Mouse (Mus musculus) kidney, embryonic 14.5 days (tissue): ENCODE measurements at regions not wholly inside any gene's neighbourhood (a gene's known extent, or its start where the extent isn't known, plus 50 kb on each side); places are given as distances from the start of the nearest gene placed in this dataset.

ENCODE experiments used
- ATAC-seq: fragments of 200-750 bp; cut with Nextera tagmentation; 2 replicates; pipeline ENCODE4 v1.8.0; 2017; ENCODE audit warnings: moderate number of reproducible peaks, mild to moderate bottlenecking, moderate TSS enrichment, moderate library complexity; ENCODE audit not compliant: low FRiP score, low TSS enrichment
- H3K27ac ChIP-seq: fragments of 300-500 bp; sonication (generic); 2 replicates; pipeline ENCODE4 v1.5.1; 2014; ENCODE audit warnings: low read depth, mild to moderate bottlenecking, low read length, moderate library complexity, mixed read lengths
- H3K27me3 ChIP-seq: fragments of 300-500 bp; sonication (generic); 2 replicates; pipeline ENCODE4 v1.6.1; 2014; ENCODE audit warnings: mild to moderate bottlenecking, low read length; ENCODE audit not compliant: control insufficient read depth, insufficient read depth
- H3K36me3 ChIP-seq: fragments of 300-500 bp; sonication (generic); 2 replicates; pipeline ENCODE4 v1.6.1; 2014; ENCODE audit warnings: low read length, mixed read lengths; ENCODE audit not compliant: control insufficient read depth, insufficient read depth
- H3K4me1 ChIP-seq: fragments of 300-500 bp; sonication (generic); 2 replicates; pipeline ENCODE4 v1.6.1; 2014; ENCODE audit warnings: low read length, mixed read lengths; ENCODE audit not compliant: control insufficient read depth, insufficient read depth
- H3K4me2 ChIP-seq: fragments of 300-500 bp; sonication (generic); replicated peaks from 2 replicates; pipeline ENCODE4 v1.6.1; 2014; ENCODE audit warnings: low read depth, mild to moderate bottlenecking, low read length
- H3K4me3 ChIP-seq: fragments of 300-500 bp; sonication (generic); 2 replicates; pipeline ENCODE4 v1.5.1; 2014; ENCODE audit warnings: mild to moderate bottlenecking, low read length
- H3K9ac ChIP-seq: fragments of 300-500 bp; sonication (generic); 2 replicates; pipeline ENCODE4 v1.6.1; 2014; ENCODE audit warnings: low read depth, mild to moderate bottlenecking, low read length, moderate library complexity
- H3K9me3 ChIP-seq: fragments of 300-500 bp; sonication (generic); 2 replicates; pipeline ENCODE4 v1.6.1; 2016; ENCODE audit warnings: low read length; ENCODE audit not compliant: control insufficient read depth
- WGBS: fragments of 180-500 bp; shearing (Covaris S2); extraction: QIAGEN DNeasy Blood & Tissue Kit; methylation state at CpG from one replicate; pipeline ENCODE4 v1.1.7; 2014; 5-methylcytosine and 5-hydroxymethylcytosine counted together

GRCm38 (mm10) chr19:53476768-53477547 is 52.0 kb upstream of the Dusp5 start:
- no peak overlapping the region for H3K4me3 ChIP-seq
- H3K36me3 ChIP-seq: no peaks in the 10 kb centered on the region
- no peak for ATAC-seq
- WGBS: 81% methylated on average over 14 of the region's 14 CpGs
- H3K27ac ChIP-seq: no peak overlapping the region
- H3K9me3 ChIP-seq: no peaks in the 10 kb centered on the region
- no peaks in the 10 kb centered on the region for H3K27me3 ChIP-seq
- no peak overlapping the region for H3K4me2 ChIP-seq
- H3K4me1 ChIP-seq: no peaks in the 10 kb centered on the region
- H3K9ac ChIP-seq: no peak overlapping the region

DNA sequence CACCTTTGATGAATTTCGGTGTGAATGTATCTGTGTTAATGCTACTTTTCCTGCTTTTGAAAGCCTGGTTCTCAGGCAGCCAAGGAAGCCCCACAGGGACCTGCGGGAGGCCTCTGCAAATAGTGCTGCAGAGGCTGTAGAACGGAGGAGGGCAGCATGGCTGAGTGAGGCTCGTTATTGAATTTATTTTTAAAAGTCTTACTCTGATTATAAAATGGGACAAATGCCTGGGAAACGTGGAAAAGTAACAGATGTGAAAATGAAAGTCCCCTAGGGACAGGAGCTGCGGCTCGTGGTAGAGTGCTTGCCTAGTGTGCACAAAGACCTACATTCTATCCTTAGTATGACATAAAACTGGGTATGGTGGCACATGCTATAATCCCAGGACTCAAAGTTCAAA is 59.7 kb upstream of the Dusp5 start:
- Histone ChIP-seq H3K4me2 (no peak overlapping the region), H3K36me3 (no peaks in the 10 kb centered on the region), H3K4me3 (no peak overlapping the region), H3K27ac (no peak overlapping the region), H3K4me1 (no peaks in the 10 kb centered on the region), H3K9me3 (peaks cover 10% of the 10 kb centered on the region; the same call in 1 of the 2 replicates), H3K9ac (no peak overlapping the region), H3K27me3 (no peaks in the 10 kb centered on the region)
- WGBS: 59% methylated on average over 7 of the region's 7 CpGs
- ATAC-seq: no peak

DNA sequence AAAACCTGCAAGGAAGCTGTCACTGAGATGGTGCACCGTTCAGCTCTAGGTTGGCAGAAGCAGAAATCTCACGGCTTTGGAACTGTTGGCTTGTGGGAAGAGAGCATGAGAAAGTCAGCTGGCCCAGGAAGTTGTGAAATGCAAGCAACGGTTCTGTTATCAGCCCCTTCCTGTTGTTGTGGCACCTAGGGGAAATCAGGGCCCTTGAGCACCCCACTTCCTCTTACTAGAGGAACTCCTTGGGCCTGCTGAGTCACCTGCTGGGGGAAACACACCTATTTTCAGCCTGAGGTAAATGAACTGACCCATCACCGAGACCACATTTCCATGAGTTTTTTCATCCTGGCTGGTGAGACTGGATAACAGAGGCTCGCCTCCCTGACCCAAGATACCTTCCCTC is 64.2 kb upstream of the Dusp5 start:
- Histone ChIP-seq H3K27ac (no peak overlapping the region), H3K4me1 (peaks cover 11% of the 10 kb centered on the region; the same call in 1 of the 2 replicates), H3K4me3 (no peak overlapping the region), H3K36me3 (no peaks in the 10 kb centered on the region), H3K27me3 (no peaks in the 10 kb centered on the region), H3K9ac (no peak overlapping the region), H3K9me3 (peaks cover 10% of the 10 kb centered on the region; the same call in 1 of the 2 replicates), H3K4me2 (no peak overlapping the region)
- ATAC-seq: no peak
- 86% methylated on average over 5 of the region's 5 CpGs for WGBS

DNA sequence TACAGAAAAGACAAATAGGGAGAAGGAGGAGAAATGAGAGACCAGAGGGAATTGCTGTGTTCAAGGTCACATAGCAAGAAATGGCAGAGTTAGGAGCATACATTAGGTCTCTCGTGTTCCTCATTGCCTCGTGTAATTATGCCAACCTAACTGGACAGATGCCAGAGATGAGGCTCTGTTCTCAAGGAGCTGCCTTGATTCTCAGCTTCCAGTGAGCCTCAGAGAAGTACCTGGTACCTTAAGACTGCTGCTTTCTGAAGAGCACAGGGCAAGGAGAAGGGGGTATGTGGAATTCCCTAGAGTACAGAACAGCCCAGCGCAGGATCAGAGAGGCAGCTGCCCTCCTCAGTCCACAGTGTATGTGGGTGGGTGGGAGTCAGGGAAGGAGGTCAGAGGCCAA is 64.8 kb upstream of the Dusp5 start:
- Histone ChIP-seq H3K9ac (no peak overlapping the region), H3K9me3 (peaks cover 10% of the 10 kb centered on the region; the same call in 1 of the 2 replicates), H3K4me1 (peaks cover 16% of the 10 kb centered on the region), H3K27me3 (no peaks in the 10 kb centered on the region), H3K4me2 (no peak overlapping the region), H3K36me3 (no peaks in the 10 kb centered on the region), H3K4me3 (no peak overlapping the region), H3K27ac (no peak overlapping the region)
- WGBS: 59% methylated on average over 3 of the region's 3 CpGs
- no peak for ATAC-seq

GRCm38 (mm10) chr19:53461025-53462015 is 67.6 kb upstream of the Dusp5 start:
- H3K4me3 ChIP-seq: no peak overlapping the region
- WGBS: 58% methylated on average over 17 of the region's 17 CpGs
- peaks cover 22% of the 10 kb centered on the region for H3K4me1 ChIP-seq
- 0 out of 2 replicates have a peak, but pooled peaks cover 2% of the 10 kb centered on the region for H3K9me3 ChIP-seq
- H3K9ac ChIP-seq: no peak overlapping the region
- no peak for ATAC-seq
- no peaks in the 10 kb centered on the region for H3K36me3 ChIP-seq
- no peak overlapping the region for H3K27ac ChIP-seq
- H3K27me3 ChIP-seq: no peaks in the 10 kb centered on the region
- peak overlapping the region; percentile 21; the same call in 1 of the 2 replicates for H3K4me2 ChIP-seq

DNA sequence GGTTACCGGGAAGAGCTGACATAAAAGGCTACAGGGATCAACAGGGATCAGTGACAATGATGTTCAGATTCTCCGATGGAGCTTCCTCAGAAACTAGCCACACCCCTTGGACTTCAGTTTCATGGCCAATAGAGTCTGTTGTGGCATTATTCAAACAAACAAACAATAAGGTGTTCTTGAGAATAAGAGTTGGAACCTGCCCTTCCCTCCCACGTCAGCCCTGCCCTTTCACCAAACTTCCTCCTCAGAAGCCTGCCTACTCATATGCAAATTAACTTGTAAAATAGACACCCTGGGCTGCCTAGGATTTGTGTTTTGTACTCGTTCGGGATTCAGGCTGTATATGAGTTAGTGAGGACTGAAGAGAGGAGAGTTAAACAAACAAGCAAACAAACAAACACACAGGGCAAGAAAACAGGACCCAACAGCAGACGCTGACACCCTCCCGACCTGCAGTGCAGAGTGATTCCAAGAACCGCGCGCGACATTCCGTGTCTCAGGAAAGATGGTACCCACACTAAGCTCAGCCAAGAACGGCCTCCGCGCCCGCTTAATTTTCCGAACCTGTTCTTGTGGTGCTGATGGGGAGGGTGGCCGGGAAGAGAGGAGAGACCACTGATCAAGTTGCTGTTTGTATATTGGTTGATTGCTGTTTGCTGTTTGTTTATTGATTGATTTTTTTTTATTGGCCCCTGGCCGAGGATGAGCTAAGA is 68.4 kb upstream of the Dusp5 start:
- 9% methylated on average over 19 of the region's 19 CpGs for WGBS
- Histone ChIP-seq H3K4me1 (peaks cover 22% of the 10 kb centered on the region), H3K27ac (no peak overlapping the region), H3K9me3 (no peaks in the 10 kb centered on the region), H3K36me3 (no peaks in the 10 kb centered on the region), H3K9ac (no peak overlapping the region), H3K4me3 (no peak overlapping the region), H3K4me2 (peak overlapping the region; percentile 21), H3K27me3 (no peaks in the 10 kb centered on the region)
- no peak for ATAC-seq

GRCm38 (mm10) chr19:53459407-53459788 is 69.0 kb upstream of the Smndc1 start:
- WGBS: 20% methylated on average over 3 of the region's 3 CpGs
- no peak overlapping the region for H3K27ac ChIP-seq
- no peak overlapping the region for H3K4me2 ChIP-seq
- H3K4me3 ChIP-seq: no peak overlapping the region
- no peaks in the 10 kb centered on the region for H3K36me3 ChIP-seq
- peaks cover 22% of the 10 kb centered on the region for H3K4me1 ChIP-seq
- H3K9me3 ChIP-seq: no peaks in the 10 kb centered on the region
- ATAC-seq: peak; percentile 44
- no peaks in the 10 kb centered on the region for H3K27me3 ChIP-seq
- no peak overlapping the region for H3K9ac ChIP-seq

- no peak overlapping the region for H3K4me2 ChIP-seq
- peaks cover 22% of the 10 kb centered on the region for H3K4me1 ChIP-seq
- H3K9me3 ChIP-seq: no peaks in the 10 kb centered on the region
- H3K9ac ChIP-seq: no peak overlapping the region
- H3K27ac ChIP-seq: 0 out of 2 replicates have a peak overlapping the region, but pooled peaks have one; percentile 14
- H3K36me3 ChIP-seq: no peaks in the 10 kb centered on the region
- no peaks in the 10 kb centered on the region for H3K27me3 ChIP-seq
- WGBS: 25% methylated on average over 10 of the region's 10 CpGs
- H3K4me3 ChIP-seq: no peak overlapping the region
- peak; percentile 36; the same call in 1 of the 2 replicates for ATAC-seq
Observed at GRCm38 (mm10) chr19:53458770-53459406, 68.5 kb upstream of the Smndc1 start.
